Mouse (Mus musculus): Measurements from ENCODE around the gene Morn3. TPM values are rescaled to one million over a fixed set of nuclear protein-coding genes. Genes with fewer than 3 reads are reported as not detected.

The Morn3 gene
- polyA plus RNA-seq (2012; rRNA removed), result 0.40 and 0.76 TPM in 2 replicates

GRCm38 (mm10) chr5:123046916-123047315 lies at the start of gene Morn3:
Morn3 (minus strand) TSS chr5:123047016.

GRCm38 (mm10) chr5:123068115-123068514 lies 21.3 kb upstream of the Morn3 start, which contains the start of gene Tmem120b:
Tmem120b (plus strand) TSS chr5:123068415.

GRCm38 (mm10) chr5:123014753-123015701 lies 31.8 kb downstream of the Morn3 start, which contains the start of gene Orai1:
Orai1 (plus strand) TSS chr5:123015074.

GRCm38 (mm10) chr5:122989551-122990330 lies 57.1 kb downstream of the Morn3 start, which contains the start of gene Kdm2b:
Kdm2b (minus strand) TSS chr5:122989823.

Other genes with a start within 250 kb of the Morn3 start
- 650 and 681 TPM in 2 replicates for gene Anapc5, start 225.7 kb downstream of the Morn3 start, polyA plus RNA-seq (2012; rRNA removed)
- 27.9 and 32.8 TPM in 2 replicates for gene Rnf34, start 197.0 kb downstream of the Morn3 start, polyA plus RNA-seq (2012; rRNA removed)
- 87.7 and 99.5 TPM in 2 replicates for gene Kdm2b, start 57.2 kb downstream of the Morn3 start, polyA plus RNA-seq (2012; rRNA removed)
- gene Orai1, start 31.9 kb downstream of the Morn3 start, polyA plus RNA-seq (2012; rRNA removed), result 16.2 and 16.4 TPM in 2 replicates
- gene Tmem120b, start 21.4 kb upstream of the Morn3 start, polyA plus RNA-seq (2012; rRNA removed), result 19.3 and 22.3 TPM in 2 replicates
- gene Rhof, start 85.7 kb upstream of the Morn3 start, polyA plus RNA-seq (2012; rRNA removed), result 30.7 and 35.4 TPM in 2 replicates
- gene Setd1b, start 95.2 kb upstream of the Morn3 start, polyA plus RNA-seq (2012; rRNA removed), result 6.4 and 9.0 TPM in 2 replicates
- 40.6 and 40.7 TPM in 2 replicates for gene Psmd9, start 122.4 kb upstream of the Morn3 start, polyA plus RNA-seq (2012; rRNA removed)
- gene Hpd, start 135.7 kb upstream of the Morn3 start, polyA plus RNA-seq (2012; rRNA removed), result 0.04 TPM in 1 of 2 replicates, not detected in the other
- gene Wdr66, start 205.1 kb upstream of the Morn3 start, polyA plus RNA-seq (2012; rRNA removed), result 3.4 and 3.9 TPM in 2 replicates

Data from central nervous system, embryonic 18 days (tissue).